Mouse (Mus musculus): ENCODE data around the gene Josd1. TPM values are rescaled to one million over a fixed set of nuclear protein-coding genes. Genes with fewer than 3 reads are reported as not detected.

Josd1 gene
- polyA plus RNA-seq, 1 experiment: 14.2 TPM

DNA sequence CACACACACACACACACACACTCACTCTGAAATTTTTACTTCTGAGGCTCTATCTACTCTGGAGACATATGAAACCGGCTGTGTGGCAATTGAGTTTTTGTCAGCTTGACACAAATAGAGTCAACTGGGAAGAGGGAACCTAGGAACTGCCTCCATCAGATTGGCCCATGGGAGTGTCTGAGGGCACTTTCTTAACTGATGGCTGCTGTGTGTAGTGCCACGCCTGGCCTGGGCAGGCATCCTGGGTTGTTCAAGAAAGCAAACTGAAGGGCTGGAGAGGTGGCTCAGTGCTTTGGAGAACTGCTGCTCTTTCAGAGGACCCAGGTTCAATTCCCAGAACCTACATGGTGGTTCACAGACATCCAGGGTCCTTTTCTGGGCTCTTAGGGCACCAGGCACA is 42.2 kb downstream of the Josd1 start:
- TF ChIP-seq POLR2A (IDR thresholded peaks at IDR 0.05; ENCODE audit: low read depth, low read length) (no peak), CTCF (IDR thresholded peaks at IDR 0.05; ENCODE audit: extremely low read depth, insufficient read length, insufficient replicate concordance, low read depth, low read length) (no peak)
- no peak overlapping the region for H3K4me3 ChIP-seq (ENCODE audit: low read depth, low read length)
- WGBS: 68% methylated on average over 2 of the region's 2 CpGs

DNA sequence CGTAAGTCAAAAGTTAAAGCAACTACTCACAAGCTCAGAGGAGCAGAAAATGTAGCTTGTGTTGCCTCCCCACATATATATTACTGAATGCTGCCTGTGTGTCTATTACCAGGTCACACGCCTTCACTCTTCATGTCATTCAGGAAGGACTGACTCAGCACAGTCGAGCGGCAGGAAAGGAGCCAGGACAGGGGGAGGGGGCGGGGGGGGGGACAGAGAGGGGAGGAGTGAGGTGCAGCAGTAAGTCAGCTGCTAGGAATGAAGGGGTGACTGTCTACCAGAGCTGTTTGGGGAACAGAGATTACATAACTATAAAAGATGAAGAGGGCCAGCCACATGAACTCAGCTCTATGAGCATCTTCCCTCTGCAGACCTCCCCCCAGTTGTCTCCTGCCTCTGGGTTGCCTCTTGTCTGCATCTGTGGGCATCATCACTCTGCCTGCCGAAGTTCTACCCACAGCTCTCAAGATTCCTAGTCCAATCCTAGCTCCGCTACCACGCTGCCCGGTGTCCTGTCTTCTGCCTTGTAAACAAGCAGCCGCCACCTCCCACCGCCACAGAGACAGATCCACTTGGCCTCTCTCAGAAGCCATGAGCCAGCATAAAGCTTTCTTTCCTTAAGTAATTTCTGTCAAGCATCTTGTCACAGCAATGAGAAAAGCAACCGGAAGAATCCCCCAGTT is 46.4 kb downstream of the Josd1 start:
- H3K4me1 ChIP-seq (ENCODE audit: control insufficient read depth, insufficient read depth, insufficient read length, low read length): no peaks in the 10 kb centered on the region
- H3K27me3 ChIP-seq (ENCODE audit: control insufficient read depth, insufficient read depth, low read length): no peaks in the 10 kb centered on the region
- no peaks in the 10 kb centered on the region for H3K36me3 ChIP-seq (ENCODE audit: control insufficient read depth, insufficient read depth, low read length)
- no peak overlapping the region for H3K4me3 ChIP-seq (ENCODE audit: low read depth, low read length)
- H3K27ac ChIP-seq (ENCODE audit: insufficient read depth, low read depth, low read length): no peak overlapping the region
- TF ChIP-seq POLR2A (IDR thresholded peaks at IDR 0.05; ENCODE audit: low read depth, low read length): no peak
- TF ChIP-seq CTCF (IDR thresholded peaks at IDR 0.05; ENCODE audit: extremely low read depth, insufficient read length, insufficient replicate concordance, low read depth, low read length): no peak
- WGBS: 67% methylated on average over 12 of the region's 12 CpGs

More for the DNA sequence above, 42.2 kb downstream of the Josd1 start:
- H3K27ac ChIP-seq (ENCODE audit: insufficient read depth, low read depth, low read length): no peak overlapping the region
- no peaks in the 10 kb centered on the region for H3K27me3 ChIP-seq (ENCODE audit: control insufficient read depth, insufficient read depth, low read length)
- no peaks in the 10 kb centered on the region for H3K36me3 ChIP-seq (ENCODE audit: control insufficient read depth, insufficient read depth, low read length)
- no peaks in the 10 kb centered on the region for H3K4me1 ChIP-seq (ENCODE audit: control insufficient read depth, insufficient read depth, insufficient read length, low read length)

DNA sequence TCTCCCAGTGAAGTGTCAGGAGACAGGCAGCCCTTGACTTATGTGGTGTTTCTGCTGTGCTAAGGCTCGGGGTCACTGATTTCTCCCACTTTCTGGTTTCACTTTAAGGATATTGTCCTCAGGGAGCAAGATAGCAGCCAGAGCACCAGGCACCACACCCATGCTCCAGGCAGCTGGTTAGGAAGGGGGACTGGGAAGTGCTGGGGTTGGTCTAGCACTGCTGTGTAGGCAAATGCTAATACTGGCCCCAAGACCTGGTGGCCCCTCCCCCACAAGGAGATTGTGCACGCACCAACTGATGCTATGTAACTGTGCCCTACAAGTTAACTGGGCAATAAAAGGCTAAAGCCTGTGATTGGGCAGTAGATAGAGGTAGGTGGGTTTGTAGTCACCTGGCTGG is 57.2 kb downstream of the Josd1 start:
- no peaks in the 10 kb centered on the region; the same call in 1 of the 2 replicates for H3K36me3 ChIP-seq (ENCODE audit: control insufficient read depth, insufficient read depth, low read length)
- no peaks in the 10 kb centered on the region for H3K27me3 ChIP-seq (ENCODE audit: control insufficient read depth, insufficient read depth, low read length)
- 57% methylated on average over 2 of the region's 2 CpGs for WGBS
- H3K4me3 ChIP-seq (ENCODE audit: low read depth, low read length): no peak overlapping the region
- H3K27ac ChIP-seq (ENCODE audit: insufficient read depth, low read depth, low read length): no peak overlapping the region
- H3K4me1 ChIP-seq (ENCODE audit: control insufficient read depth, insufficient read depth, insufficient read length, low read length): no peaks in the 10 kb centered on the region
- no peak for TF ChIP-seq CTCF (IDR thresholded peaks at IDR 0.05; ENCODE audit: extremely low read depth, insufficient read length, insufficient replicate concordance, low read depth, low read length)
- TF ChIP-seq POLR2A (IDR thresholded peaks at IDR 0.05; ENCODE audit: low read depth, low read length): no peak

Other genes starting within 250 kb of the Josd1 start
- 14.7 and 25.9 TPM in 2 replicates for gene Csnk1e, start 232.4 kb downstream of the Josd1 start, polyA plus RNA-seq (2012; rRNA removed)
- gene Kcnj4, start 182.7 kb downstream of the Josd1 start, polyA plus RNA-seq (2012; rRNA removed): not detected in 2 replicates
- 9.0 and 10.5 TPM in 2 replicates for gene Kdelr3, start 171.5 kb downstream of the Josd1 start, polyA plus RNA-seq (2012; rRNA removed)
- gene Ddx17, start 141.2 kb downstream of the Josd1 start, polyA plus RNA-seq (2012; rRNA removed): 66.0 and 108 TPM in 2 replicates
- 0.08 TPM in 1 of 2 replicates, not detected in the other for gene Dmc1, start 82.8 kb downstream of the Josd1 start, polyA plus RNA-seq (2012; rRNA removed)
- gene Fam227a, start 29.0 kb downstream of the Josd1 start, polyA plus RNA-seq (2012; rRNA removed): 0.06 and 0.25 TPM in 2 replicates
- 3.1 and 5.6 TPM in 2 replicates for gene Cby1, start 28.7 kb downstream of the Josd1 start, polyA plus RNA-seq (2012; rRNA removed)
- gene Tomm22, start 17.1 kb downstream of the Josd1 start, polyA plus RNA-seq (2012; rRNA removed): 13.8 and 21.7 TPM in 2 replicates
- 18.6 and 34.9 TPM in 2 replicates for gene Gtpbp1, start 2.9 kb upstream of the Josd1 start, polyA plus RNA-seq (2012; rRNA removed)
- 12.1 and 18.5 TPM in 2 replicates for gene Sun2, start 54.6 kb upstream of the Josd1 start, polyA plus RNA-seq (2012; rRNA removed)
- gene Dnal4, start 89.9 kb upstream of the Josd1 start, polyA plus RNA-seq (2012; rRNA removed): 8.6 and 18.7 TPM in 2 replicates
- gene Nptxr, start 116.8 kb upstream of the Josd1 start, polyA plus RNA-seq (2012; rRNA removed): 1.0 and 1.3 TPM in 2 replicates
- gene Npcd, start 146.3 kb upstream of the Josd1 start, polyA plus RNA-seq (2012; rRNA removed): 0.23 and 0.63 TPM in 2 replicates
- 11.1 and 19.9 TPM in 2 replicates for gene Cbx6, start 146.8 kb upstream of the Josd1 start, polyA plus RNA-seq (2012; rRNA removed)
- 9.3 and 21.1 TPM in 2 replicates for gene Apobec3, start 203.7 kb upstream of the Josd1 start, polyA plus RNA-seq (2012; rRNA removed)

Measured in small intestine, adult 2 months (tissue).